Mouse (Mus musculus) limb, embryonic 15.5 days (tissue): ENCODE results near the gene Tifa. TPM values are rescaled to one million over a fixed set of nuclear protein-coding genes. Genes with fewer than 3 reads are reported as not detected.
"Not testable (repeated sequence)": the region's sequence is repeated elsewhere in the genome, so short reads cannot be mapped to it uniquely, and the experiment has no call there.

ENCODE experiments used
- ATAC-seq: fragments of 200-750 bp; cut with Nextera tagmentation; 2 replicates; pipeline ENCODE4 v1.8.0; 2017; ENCODE audit warnings: low read depth, moderate TSS enrichment; ENCODE audit not compliant: insufficient number of reproducible peaks, low FRiP score, low TSS enrichment
- H3K27ac ChIP-seq: fragments of 300-500 bp; sonication (generic); 2 replicates; pipeline ENCODE4 v1.5.1; 2015; ENCODE audit warnings: moderate library complexity, mild to moderate bottlenecking, inconsistent platforms
- H3K27me3 ChIP-seq: fragments of 300-500 bp; sonication (generic); 2 replicates; pipeline ENCODE4 v1.6.1; 2015; ENCODE audit warnings: inconsistent platforms
- H3K36me3 ChIP-seq: fragments of 300-500 bp; sonication (generic); 2 replicates; pipeline ENCODE4 v1.6.1; 2015; ENCODE audit warnings: inconsistent platforms
- H3K4me1 ChIP-seq: fragments of 300-500 bp; sonication (generic); 2 replicates; pipeline ENCODE4 v1.6.1; 2015; ENCODE audit warnings: inconsistent platforms
- H3K4me2 ChIP-seq: fragments of 300-500 bp; sonication (generic); 2 replicates; pipeline ENCODE4 v1.6.1; 2015; ENCODE audit warnings: mild to moderate bottlenecking, inconsistent platforms
- H3K4me3 ChIP-seq: fragments of 300-500 bp; sonication (generic); 2 replicates; pipeline ENCODE4 v1.5.1; 2015; ENCODE audit warnings: mild to moderate bottlenecking, inconsistent platforms
- H3K9ac ChIP-seq: fragments of 300-500 bp; sonication (generic); 2 replicates; pipeline ENCODE4 v1.6.1; 2015; ENCODE audit warnings: inconsistent platforms
- H3K9me3 ChIP-seq: fragments of 300-500 bp; sonication (generic); 2 replicates; pipeline ENCODE4 v1.6.1; 2016; ENCODE audit warnings: inconsistent platforms
- WGBS: fragments of 180-500 bp; shearing (Covaris S2); methylation state at CpG from one replicate; pipeline ENCODE4 v1.1.7; 2015; 5-methylcytosine and 5-hydroxymethylcytosine counted together
- polyA plus RNA-seq: library from polyadenylated mRNA; unstranded; fragments of >200 nt; fragmentation: Nextera tagmentation; extraction: Ambion mirVana; gene quantifications from 2 replicates; pipeline ENCODE4 v1.2.1, GENCODE M21; 2015

Tifa gene
- polyA plus RNA-seq, 1 experiment from 2014 or later, result 3.3 TPM

DNA sequence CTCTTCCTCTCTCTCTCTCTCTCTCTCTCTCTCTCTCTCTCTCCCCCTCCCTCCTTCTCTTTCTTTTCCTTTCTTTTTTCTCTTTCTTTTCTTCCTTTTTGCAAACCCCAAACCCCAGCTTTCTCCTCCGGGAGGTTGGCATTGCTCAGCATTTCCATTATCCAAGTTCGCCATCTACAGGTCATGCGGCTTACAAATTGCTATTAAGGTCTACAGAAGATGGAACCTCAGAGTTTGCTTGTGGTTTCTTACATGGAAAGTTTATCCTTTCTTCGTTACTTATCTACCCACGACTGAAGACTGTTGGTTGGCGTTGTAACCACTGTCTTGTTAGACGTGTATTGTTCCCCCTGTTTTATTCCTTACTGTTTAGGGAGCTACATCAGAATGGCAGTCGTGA, 30.4 kb upstream of the Tifa start:
- Histone ChIP-seq H3K9me3 (no peaks in the 10 kb centered on the region), H3K4me2 (no peak overlapping the region), H3K9ac (no peak overlapping the region), H3K36me3 (no peaks in the 10 kb centered on the region), H3K4me1 (no peaks in the 10 kb centered on the region), H3K4me3 (no peak overlapping the region), H3K27me3 (peaks cover 36% of the 10 kb centered on the region; the same call in 1 of the 2 replicates), H3K27ac (no peak overlapping the region)
- 25% methylated on average over 8 of the region's 8 CpGs for WGBS
- no peak for ATAC-seq

DNA sequence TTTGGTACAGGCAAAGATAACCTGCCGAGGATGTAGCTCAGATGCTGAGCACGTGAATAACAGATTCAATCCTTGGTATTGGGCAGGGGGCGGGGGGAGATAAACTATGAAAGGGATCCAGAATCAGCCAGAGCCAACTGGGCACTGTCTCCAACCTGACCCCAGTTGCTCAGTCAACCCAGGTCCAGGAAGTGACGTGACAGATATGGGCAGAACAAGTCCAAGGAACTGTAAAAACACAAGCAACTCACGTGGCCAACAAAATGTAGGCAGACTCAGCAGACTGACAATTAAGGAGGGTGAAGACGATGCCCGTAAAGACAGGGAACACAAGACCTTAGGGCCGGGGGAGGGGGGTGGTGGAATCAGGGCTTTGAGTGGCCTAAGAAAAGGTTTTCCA, 27.2 kb upstream of the Tifa start:
- WGBS, result 61% methylated on average over 8 of the region's 8 CpGs
- H3K27ac ChIP-seq, result no peak overlapping the region
- H3K9ac ChIP-seq, result no peak overlapping the region
- no peaks in the 10 kb centered on the region for H3K9me3 ChIP-seq
- H3K4me3 ChIP-seq, result no peak overlapping the region
- H3K36me3 ChIP-seq, result no peaks in the 10 kb centered on the region
- ATAC-seq, result no peak
- no peaks in the 10 kb centered on the region for H3K4me1 ChIP-seq
- H3K4me2 ChIP-seq, result no peak overlapping the region
- H3K27me3 ChIP-seq, result peaks cover 24% of the 10 kb centered on the region

DNA sequence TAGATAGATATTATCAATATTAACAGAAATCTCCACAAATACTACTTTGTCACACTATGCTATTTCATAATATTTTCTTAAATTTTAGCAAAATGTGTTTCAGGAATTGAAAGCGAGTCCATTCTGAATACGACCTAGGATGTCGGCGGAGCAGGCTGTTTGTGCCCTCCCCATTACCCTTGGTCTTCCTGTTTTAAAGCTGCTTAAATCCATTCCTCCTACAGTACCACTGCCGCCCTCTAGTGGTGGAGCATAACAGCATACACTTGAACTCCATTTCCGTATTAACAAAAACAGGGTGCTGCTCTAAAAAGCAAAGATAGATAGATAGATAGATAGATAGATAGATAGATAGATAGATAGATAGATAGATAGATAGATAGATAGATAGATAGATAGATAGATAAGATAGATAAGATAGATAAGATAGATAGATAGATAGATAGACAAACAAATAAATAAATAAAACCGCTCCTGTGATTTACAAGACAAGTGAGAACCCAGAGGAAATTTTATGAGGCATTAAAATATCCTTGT, 26.5 kb upstream of the Tifa start:
- ATAC-seq, result no peak

DNA sequence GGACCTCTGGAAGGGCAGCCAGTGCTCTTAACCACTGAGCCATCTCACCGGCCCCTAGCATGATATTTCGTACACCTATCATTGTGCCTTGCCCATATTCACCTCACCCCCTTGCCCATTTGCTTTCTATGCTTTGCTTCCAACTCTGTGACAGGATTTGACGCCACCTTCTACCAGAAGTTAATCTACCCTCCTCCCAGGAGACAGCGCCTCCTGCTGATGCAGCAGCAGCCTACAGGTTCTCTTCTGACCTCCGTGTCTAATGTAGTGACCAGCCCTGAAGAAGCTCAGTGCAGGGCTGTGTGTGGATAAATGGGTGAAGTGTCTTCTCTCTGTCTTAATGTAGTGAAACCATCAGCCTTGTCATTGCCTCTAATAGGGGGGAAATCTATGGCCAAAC, 25.1 kb upstream of the Tifa start:
- H3K36me3 ChIP-seq, result no peaks in the 10 kb centered on the region
- no peaks in the 10 kb centered on the region for H3K4me1 ChIP-seq
- H3K27me3 ChIP-seq, result peaks cover 14% of the 10 kb centered on the region
- WGBS, result 63% methylated on average over 5 of the region's 5 CpGs
- no peak overlapping the region for H3K4me2 ChIP-seq
- no peak overlapping the region for H3K27ac ChIP-seq
- H3K9ac ChIP-seq, result no peak overlapping the region
- H3K9me3 ChIP-seq, result no peaks in the 10 kb centered on the region
- no peak for ATAC-seq
- no peak overlapping the region for H3K4me3 ChIP-seq

More for the DNA sequence above, 26.5 kb upstream of the Tifa start:
- H3K36me3 ChIP-seq, result no peaks in the 10 kb centered on the region
- peaks cover 22% of the 10 kb centered on the region for H3K27me3 ChIP-seq
- no peak overlapping the region for H3K9ac ChIP-seq
- 23% methylated on average over 7 of the region's 7 CpGs for WGBS
- no peaks in the 10 kb centered on the region for H3K9me3 ChIP-seq
- H3K4me1 ChIP-seq, result no peaks in the 10 kb centered on the region
- H3K4me2 ChIP-seq, result no peak overlapping the region
- H3K4me3 ChIP-seq, result no peak overlapping the region
- no peak overlapping the region for H3K27ac ChIP-seq

DNA sequence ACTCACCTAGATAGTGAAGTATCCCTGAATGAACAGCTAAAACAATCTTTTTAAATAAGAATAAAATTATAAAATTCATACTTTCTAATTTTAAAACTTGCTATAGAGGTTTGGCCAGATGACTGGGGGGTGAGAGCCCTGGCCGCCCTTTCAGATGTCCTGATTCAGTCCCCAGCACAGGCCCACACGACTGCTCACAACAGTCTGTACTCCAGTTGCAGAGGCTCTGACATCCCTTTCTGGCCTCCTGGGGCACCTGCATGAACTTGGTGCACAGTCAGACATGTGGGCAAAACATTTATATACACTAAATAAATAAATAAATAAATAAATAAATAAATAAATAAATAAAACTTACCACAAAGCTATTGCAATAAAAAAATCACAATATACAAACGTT, 23.6 kb upstream of the Tifa start:
- Histone ChIP-seq H3K9ac (no peak overlapping the region), H3K27ac (no peak overlapping the region), H3K36me3 (no peaks in the 10 kb centered on the region), H3K27me3 (peaks cover 9% of the 10 kb centered on the region), H3K4me1 (no peaks in the 10 kb centered on the region), H3K9me3 (no peaks in the 10 kb centered on the region), H3K4me3 (no peak overlapping the region), H3K4me2 (no peak overlapping the region)
- WGBS, result 61% methylated on average over 3 of the region's 3 CpGs
- no peak for ATAC-seq

DNA sequence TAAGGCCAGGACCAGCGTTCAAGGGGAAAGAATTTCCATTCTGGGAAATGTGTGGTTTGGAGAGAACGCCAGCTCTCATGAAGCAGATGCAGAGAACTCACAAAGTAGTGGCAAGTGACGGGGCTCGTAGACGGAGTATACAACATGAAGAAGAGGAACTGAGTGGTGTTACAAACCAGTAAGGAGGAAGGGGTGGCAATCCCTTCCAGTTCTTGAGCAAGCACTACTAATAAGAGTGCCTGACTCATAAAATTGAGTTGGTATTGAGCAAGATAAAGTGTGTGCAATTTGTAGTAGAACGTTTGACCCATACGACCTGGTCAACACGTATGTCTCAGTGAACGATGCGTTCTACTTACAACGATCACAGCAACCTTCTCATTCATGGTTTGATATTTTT, 20.5 kb upstream of the Tifa start:
- WGBS, result 85% methylated on average over 11 of the region's 11 CpGs
- Histone ChIP-seq H3K9ac (no peak overlapping the region), H3K27me3 (no peaks in the 10 kb centered on the region; the same call in 1 of the 2 replicates), H3K36me3 (no peaks in the 10 kb centered on the region), H3K4me3 (no peak overlapping the region), H3K4me1 (no peaks in the 10 kb centered on the region), H3K4me2 (no peak overlapping the region), H3K27ac (no peak overlapping the region), H3K9me3 (no peaks in the 10 kb centered on the region)
- ATAC-seq, result no peak

DNA sequence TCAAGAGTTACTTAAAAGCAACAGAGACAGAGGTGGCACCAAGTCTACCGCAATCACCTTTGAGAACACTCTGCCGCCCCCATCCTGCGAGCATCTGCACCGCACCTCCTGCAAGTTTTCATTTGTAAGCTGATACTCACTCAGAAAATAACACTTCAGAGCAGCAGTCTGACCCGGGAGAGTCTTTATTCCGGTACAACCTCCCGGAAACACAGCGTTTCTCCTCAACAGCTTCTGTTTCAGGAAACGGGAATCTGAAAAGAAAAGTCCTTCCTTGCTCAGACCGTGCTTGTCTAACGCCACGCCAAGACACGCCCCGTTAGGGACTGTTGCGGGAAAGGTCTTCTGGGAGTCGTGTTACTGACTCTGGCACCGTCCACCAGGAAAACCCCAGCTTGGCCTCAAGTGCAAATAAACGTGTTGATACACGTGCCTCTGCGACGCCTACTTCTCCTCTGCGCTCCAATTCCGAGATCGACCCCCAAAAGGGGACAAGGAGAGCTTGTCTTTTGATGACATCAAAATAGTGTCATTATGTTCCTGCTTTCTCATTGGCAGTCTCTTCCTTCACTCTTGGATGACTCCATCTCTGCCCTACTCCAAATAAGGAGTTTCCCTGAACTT, 9.5 kb upstream of the Tifa start, which contains the start of gene Alpk1:
Gene Alpk1 (minus strand): TSS at position 507 of the 624 bp plus-strand sequence.
- H3K9ac ChIP-seq, result no peak within 1 kb of the TSS
- H3K4me2 ChIP-seq, result peak within 1 kb of the TSS; percentile 61
- no peaks in the 10 kb centered on the region for H3K4me1 ChIP-seq
- H3K9me3 ChIP-seq, result no peaks in the 10 kb centered on the region
- peak within 1 kb of the TSS; percentile 51 for H3K27ac ChIP-seq
- ATAC-seq, result peak; percentile 63; the same call in 1 of the 2 replicates
- peak within 1 kb of the TSS; percentile 46 for H3K4me3 ChIP-seq
- WGBS, result under 1% methylated on average over 24 of the region's 24 CpGs
- H3K27me3 ChIP-seq, result no peaks in the 10 kb centered on the region
- no peaks in the 10 kb centered on the region for H3K36me3 ChIP-seq

DNA sequence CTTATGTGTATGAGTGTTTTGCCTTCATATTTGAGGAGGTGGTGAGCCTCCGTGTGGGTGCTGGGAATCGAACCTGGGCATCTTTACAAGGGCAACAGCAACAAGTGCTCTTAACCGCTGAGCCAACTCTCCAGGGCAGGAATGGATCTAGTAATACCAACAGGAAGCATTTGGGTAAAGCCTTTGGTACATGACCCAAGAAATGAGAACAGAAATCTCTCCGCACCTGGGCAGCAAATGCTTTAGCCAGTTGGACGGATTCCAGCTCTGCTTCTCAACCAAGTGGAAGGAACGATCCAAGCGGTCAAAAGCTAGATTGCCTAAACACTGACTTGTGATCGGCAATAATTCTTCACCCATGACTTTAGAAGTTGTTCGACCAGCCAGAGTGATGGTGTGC, 8.7 kb upstream of the Tifa start:
- WGBS, result 88% methylated on average over 9 of the region's 9 CpGs
- no peak for ATAC-seq

DNA sequence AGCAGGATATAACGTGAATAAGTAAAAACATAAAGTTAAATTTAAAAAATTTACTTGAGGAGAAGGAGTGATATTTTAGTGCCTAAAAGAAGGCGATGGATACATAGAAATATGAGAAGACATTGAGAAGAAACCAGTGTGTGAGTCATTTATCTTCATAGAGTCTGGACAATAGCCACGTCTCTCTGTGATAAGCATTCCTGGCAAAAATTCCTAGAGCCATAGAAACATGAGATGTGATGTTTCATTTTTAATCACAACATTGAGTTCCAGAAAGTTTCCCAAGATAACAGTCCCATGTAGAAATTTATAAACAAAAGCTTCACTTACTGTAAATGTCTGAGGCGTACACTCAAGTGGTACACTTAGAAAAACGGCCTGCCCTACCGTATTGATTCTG, 6.7 kb upstream of the Tifa start:
- WGBS, result 88% methylated on average over 6 of the region's 6 CpGs

More for the DNA sequence above, 8.7 kb upstream of the Tifa start:
- no peaks in the 10 kb centered on the region for H3K27me3 ChIP-seq
- no peak overlapping the region for H3K9ac ChIP-seq
- H3K4me1 ChIP-seq, result no peaks in the 10 kb centered on the region
- no peak overlapping the region for H3K27ac ChIP-seq
- H3K4me2 ChIP-seq, result no peak overlapping the region
- no peaks in the 10 kb centered on the region for H3K9me3 ChIP-seq
- H3K4me3 ChIP-seq, result no peak overlapping the region
- no peaks in the 10 kb centered on the region for H3K36me3 ChIP-seq

DNA sequence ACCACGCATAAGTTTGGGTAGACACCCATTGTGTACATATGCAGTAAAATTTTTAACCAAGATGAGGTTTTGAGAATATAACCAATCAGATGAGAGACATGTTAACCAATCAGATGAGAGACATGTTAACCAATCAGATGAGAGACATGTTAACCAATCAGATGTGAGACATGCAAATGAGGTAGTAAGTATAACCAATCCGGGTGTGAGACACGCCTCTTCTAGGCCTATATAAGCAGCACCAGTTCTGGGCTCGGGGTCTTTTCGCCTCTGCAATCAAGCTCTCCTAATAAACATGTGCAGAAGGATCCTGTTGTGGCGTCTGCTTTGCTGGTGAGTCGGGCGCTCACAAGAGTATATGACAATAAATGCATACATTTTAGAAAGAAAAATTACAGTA, 5.9 kb upstream of the Tifa start:
- not testable (repeated sequence) for ATAC-seq, H3K4me3 ChIP-seq, H3K9me3 ChIP-seq, H3K36me3 ChIP-seq, H3K9ac ChIP-seq, H3K4me1 ChIP-seq, H3K27ac ChIP-seq, H3K4me2 ChIP-seq
- 92% methylated on average over 8 of the region's 8 CpGs for WGBS
- peaks cover 12% of the 10 kb centered on the region for H3K27me3 ChIP-seq

More for the DNA sequence above, 6.7 kb upstream of the Tifa start:
- Histone ChIP-seq H3K4me2 (no peak overlapping the region), H3K4me3 (no peak overlapping the region), H3K27ac (no peak overlapping the region), H3K4me1 (no peaks in the 10 kb centered on the region), H3K9ac (no peak overlapping the region), H3K36me3 (no peaks in the 10 kb centered on the region), H3K27me3 (peaks cover 6% of the 10 kb centered on the region), H3K9me3 (no peaks in the 10 kb centered on the region)
- no peak for ATAC-seq

DNA sequence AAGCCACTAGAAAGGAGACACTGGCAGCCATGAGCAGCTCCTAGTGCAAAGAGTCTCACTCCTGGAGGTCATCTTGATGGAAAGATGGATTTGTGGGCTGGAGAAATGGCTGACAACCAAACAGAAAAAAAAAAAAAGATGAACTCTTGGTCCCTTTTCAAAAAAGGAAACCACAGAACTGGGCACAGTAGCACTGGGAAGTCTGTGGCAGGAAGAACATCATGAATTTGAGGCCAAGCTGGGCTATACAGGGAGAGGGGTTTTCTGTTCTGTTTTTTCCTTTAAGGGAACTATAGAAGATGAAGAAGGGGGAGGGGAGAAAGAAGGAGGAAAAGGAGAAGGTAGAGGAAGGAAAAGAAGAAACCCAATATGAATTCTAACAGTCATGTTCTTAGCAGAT, 2.6 kb upstream of the Tifa start:
- Histone ChIP-seq H3K4me1 (peaks cover 19% of the 10 kb centered on the region), H3K4me2 (no peak overlapping the region), H3K9ac (no peak overlapping the region), H3K4me3 (no peak overlapping the region), H3K27me3 (peaks cover 30% of the 10 kb centered on the region), H3K27ac (no peak overlapping the region), H3K36me3 (no peaks in the 10 kb centered on the region), H3K9me3 (no peaks in the 10 kb centered on the region)
- no peak for ATAC-seq

DNA sequence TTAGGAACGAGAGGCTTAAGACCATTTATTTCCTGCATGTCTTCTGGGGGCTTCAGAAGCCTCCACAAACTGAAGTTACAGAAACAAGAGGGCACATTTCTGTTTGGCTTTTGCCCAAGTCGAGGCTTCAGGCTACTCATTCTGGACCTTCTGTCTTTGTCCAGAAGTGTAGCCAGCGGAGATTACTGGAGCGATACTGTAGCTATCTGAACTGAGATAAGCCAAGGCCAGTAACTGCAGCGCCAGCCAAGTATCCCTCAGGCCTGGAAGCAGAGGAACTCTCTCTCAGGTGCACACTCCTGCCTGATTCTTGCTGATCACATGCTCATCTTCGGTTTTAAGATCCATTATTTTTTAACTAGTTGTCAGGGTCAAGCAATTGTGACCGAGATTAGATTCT, 1.6 kb upstream of the Tifa start:
- no peaks in the 10 kb centered on the region for H3K9me3 ChIP-seq
- H3K4me3 ChIP-seq, result no peak overlapping the region
- ATAC-seq, result no peak
- H3K4me2 ChIP-seq, result no peak overlapping the region
- WGBS, result 52% methylated on average over 7 of the region's 7 CpGs
- H3K27me3 ChIP-seq, result peaks cover 30% of the 10 kb centered on the region
- H3K4me1 ChIP-seq, result peaks cover 19% of the 10 kb centered on the region
- H3K36me3 ChIP-seq, result no peaks in the 10 kb centered on the region
- no peak overlapping the region for H3K9ac ChIP-seq
- no peak overlapping the region for H3K27ac ChIP-seq
